Mouse (Mus musculus) heart, embryonic 12.5 days (tissue): Measurements from ENCODE around the gene Upk3a. TPM values are rescaled to one million over a fixed set of nuclear protein-coding genes. Genes with fewer than 3 reads are reported as not detected.
A peak's percentile ranks its signal among the peaks of the same experiment; 100 is the strongest.
"Not testable (repeated sequence)": the region's sequence is repeated elsewhere in the genome, so short reads cannot be mapped to it uniquely, and the experiment has no call there.

Source experiments
- ATAC-seq: fragments of 200-750 bp; cut with Nextera tagmentation; 2 replicates; pipeline ENCODE4 v1.8.0; 2017; ENCODE audit warnings: moderate TSS enrichment, moderate library complexity; ENCODE audit not compliant: insufficient number of reproducible peaks, low FRiP score
- H3K27ac ChIP-seq: fragments of 300-500 bp; sonication (generic); 2 replicates; pipeline ENCODE4 v1.5.1; 2016; ENCODE audit warnings: mild to moderate bottlenecking, moderate library complexity; ENCODE audit not compliant: poor library complexity, severe bottlenecking
- H3K27me3 ChIP-seq: fragments of 300-500 bp; sonication (generic); replicated peaks from 2 replicates; pipeline ENCODE4 v1.6.1; 2016; ENCODE audit warnings: mild to moderate bottlenecking, moderate library complexity
- H3K36me3 ChIP-seq: fragments of 300-500 bp; sonication (generic); 2 replicates; pipeline ENCODE4 v1.6.1; 2016; ENCODE audit warnings: mild to moderate bottlenecking, moderate library complexity
- H3K4me1 ChIP-seq: fragments of 300-500 bp; sonication (generic); replicated peaks from 2 replicates; pipeline ENCODE4 v1.6.1; 2016; ENCODE audit warnings: mild to moderate bottlenecking
- H3K4me2 ChIP-seq: fragments of 300-500 bp; sonication (generic); 2 replicates; pipeline ENCODE4 v1.6.1; 2016; ENCODE audit warnings: mild to moderate bottlenecking, moderate library complexity
- H3K4me3 ChIP-seq: fragments of 300-500 bp; sonication (generic); 2 replicates; pipeline ENCODE4 v1.5.1; 2016; ENCODE audit warnings: mild to moderate bottlenecking
- H3K9ac ChIP-seq: fragments of 300-500 bp; sonication (generic); 2 replicates; pipeline ENCODE4 v1.6.1; 2016; ENCODE audit warnings: mild to moderate bottlenecking, moderate library complexity
- H3K9me3 ChIP-seq: fragments of 300-500 bp; sonication (generic); replicated peaks from 2 replicates; pipeline ENCODE4 v1.6.1; 2016; ENCODE audit warnings: mild to moderate bottlenecking, moderate library complexity
- WGBS: fragments of 180-500 bp; shearing (Covaris S2); methylation state at CpG from one replicate; pipeline ENCODE4 v1.1.7; 2016; 5-methylcytosine and 5-hydroxymethylcytosine counted together
- polyA plus RNA-seq: library from polyadenylated mRNA; unstranded; fragments of >200 nt; fragmentation: Nextera tagmentation; extraction: Ambion mirVana; gene quantifications from 2 replicates; pipeline ENCODE4 v1.2.1, GENCODE M21; 2016

The Upk3a gene
- polyA plus RNA-seq, 1 experiment from 2014 or later, result not detected

DNA sequence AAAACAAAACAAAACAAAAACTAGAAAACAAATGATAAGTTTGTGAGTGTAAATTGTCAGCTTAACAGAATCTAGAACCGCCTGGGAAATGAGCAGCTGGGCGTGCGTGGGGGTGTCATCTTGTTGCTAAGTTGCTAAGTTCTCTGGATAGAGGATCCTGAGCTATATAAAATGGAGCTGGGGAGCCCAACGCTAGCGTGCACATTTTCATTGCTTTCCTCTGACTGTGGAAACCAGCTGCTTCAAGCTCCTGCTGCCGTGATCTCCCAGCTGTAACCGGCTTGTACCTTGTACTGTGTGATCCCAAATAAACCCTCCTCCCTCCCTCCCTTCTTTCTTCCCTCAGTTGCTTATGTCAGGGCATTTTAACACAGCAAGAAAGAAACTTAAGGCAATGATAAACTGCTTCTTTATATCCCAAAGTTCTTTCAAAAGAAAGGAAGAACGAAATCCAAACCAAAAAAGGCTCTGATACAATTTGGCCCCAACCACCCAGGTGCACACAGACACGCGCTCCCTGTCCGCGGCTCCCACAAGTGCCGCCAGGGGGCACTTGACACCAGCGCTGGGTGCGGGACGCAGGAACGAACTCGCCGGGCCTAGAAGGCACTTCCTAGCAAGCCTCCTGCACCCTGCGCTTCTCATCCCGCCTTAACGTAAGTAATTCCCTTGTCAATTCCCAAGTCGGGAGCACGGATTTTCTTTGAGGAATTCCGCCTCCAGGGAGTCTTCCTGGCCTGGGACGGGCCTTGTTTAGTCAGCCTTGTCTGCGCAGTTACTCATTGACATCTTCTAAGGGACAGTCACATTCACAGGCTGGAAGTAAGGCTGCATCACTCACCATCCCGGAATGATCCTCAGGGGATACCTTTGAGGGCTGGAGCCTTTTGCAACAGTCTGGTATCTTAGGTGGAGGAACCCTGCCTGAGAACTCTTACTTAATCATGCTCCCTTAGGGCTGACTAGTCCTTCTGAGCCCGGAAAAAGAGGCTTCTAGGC lies 15.7 kb upstream of the Upk3a start:
- 19% methylated on average over 29 of the region's 29 CpGs for WGBS
- H3K4me2 ChIP-seq, result no peak overlapping the region

DNA sequence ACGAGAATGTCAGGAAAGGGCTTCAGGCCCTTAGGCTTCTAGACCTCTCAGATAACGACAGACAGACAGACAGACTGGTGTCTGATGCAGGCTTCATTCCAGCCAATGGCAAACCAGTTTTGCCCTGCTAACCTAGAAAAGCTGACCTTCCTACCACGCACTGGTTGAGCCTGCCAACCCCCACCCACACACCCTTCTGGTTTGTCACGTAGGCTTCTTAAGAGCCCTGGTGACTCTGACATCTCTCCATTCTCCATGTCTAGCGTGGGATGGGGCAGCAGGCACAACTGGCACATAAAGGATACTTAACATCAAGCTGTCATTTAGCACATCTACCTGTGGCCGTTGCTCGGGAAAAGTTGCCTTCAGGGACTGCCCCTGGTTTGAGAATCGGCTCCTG lies 7.3 kb upstream of the Upk3a start:
- WGBS, result 56% methylated on average over 8 of the region's 8 CpGs
- Histone ChIP-seq H3K9ac (no peak overlapping the region), H3K4me3 (no peak overlapping the region), H3K36me3 (no peaks in the 10 kb centered on the region), H3K4me1 (peaks cover 25% of the 10 kb centered on the region), H3K9me3 (no peaks in the 10 kb centered on the region), H3K27me3 (no peaks in the 10 kb centered on the region), H3K4me2 (no peak overlapping the region), H3K27ac (no peak overlapping the region)
- ATAC-seq, result no peak

More for the DNA sequence above, 15.7 kb upstream of the Upk3a start:
- Histone ChIP-seq H3K4me3 (no peak overlapping the region), H3K27ac (no peak overlapping the region), H3K36me3 (no peaks in the 10 kb centered on the region), H3K9ac (0 out of 2 replicates have a peak overlapping the region, but pooled peaks have one; percentile 20), H3K4me1 (peaks cover 7% of the 10 kb centered on the region), H3K27me3 (peaks cover 21% of the 10 kb centered on the region), H3K9me3 (no peaks in the 10 kb centered on the region)
- ATAC-seq, result peak; percentile 51; the same call in 1 of the 2 replicates

- H3K9me3 ChIP-seq, result no peaks in the 10 kb centered on the region
- no peaks in the 10 kb centered on the region for H3K36me3 ChIP-seq
- H3K27me3 ChIP-seq, result peaks cover 9% of the 10 kb centered on the region
- peak overlapping the region; percentile 29; the same call in 1 of the 2 replicates for H3K27ac ChIP-seq
- H3K4me2 ChIP-seq, result peak overlapping the region; percentile 21
- peaks cover 37% of the 10 kb centered on the region for H3K4me1 ChIP-seq
- no peak for ATAC-seq
- no peak overlapping the region for H3K9ac ChIP-seq
- H3K4me3 ChIP-seq, result no peak overlapping the region
- 29% methylated on average over 19 of the region's 19 CpGs for WGBS
Observed at GRCm38 (mm10) chr15:85011895-85012661, 4.9 kb upstream of the Upk3a start.

GRCm38 (mm10) chr15:85012662-85013054 lies 4.3 kb upstream of the Upk3a start:
- whole genome bisulfite sequencing, result 51% methylated on average over 2 of the region's 2 CpGs
- Histone ChIP-seq H3K27me3 (peaks cover 14% of the 10 kb centered on the region), H3K27ac (0 out of 2 replicates have a peak overlapping the region, but pooled peaks have one; percentile 25), H3K9me3 (no peaks in the 10 kb centered on the region), H3K4me2 (peak overlapping the region; percentile 21), H3K4me3 (no peak overlapping the region), H3K4me1 (peaks cover 39% of the 10 kb centered on the region), H3K9ac (no peak overlapping the region), H3K36me3 (no peaks in the 10 kb centered on the region)
- ATAC-seq, result no peak

DNA sequence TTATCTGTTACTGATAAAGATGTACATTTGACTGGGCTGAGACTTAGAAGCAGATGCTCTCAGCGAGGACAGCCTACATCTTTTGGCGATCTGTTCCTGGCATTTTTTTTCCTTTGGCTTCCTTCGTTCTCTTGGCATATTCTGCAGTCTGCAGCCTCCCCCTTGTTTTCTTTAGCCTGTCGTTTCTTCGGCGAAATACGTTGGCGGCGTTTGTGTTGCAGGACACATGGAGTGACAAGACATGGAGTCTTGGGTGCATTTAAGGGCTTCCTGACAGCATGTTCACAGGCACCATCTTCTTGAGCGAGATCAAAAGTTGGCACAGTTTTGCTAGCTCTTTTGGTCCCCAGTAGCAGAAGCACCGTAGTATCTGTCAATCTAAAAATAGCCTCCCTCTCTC lies 1.2 kb upstream of the Upk3a start:
- no peak for ATAC-seq
- no peaks in the 10 kb centered on the region for H3K9me3 ChIP-seq
- H3K27ac ChIP-seq, result no peak overlapping the region
- H3K36me3 ChIP-seq, result no peaks in the 10 kb centered on the region
- no peak overlapping the region for H3K9ac ChIP-seq
- peaks cover 33% of the 10 kb centered on the region for H3K4me1 ChIP-seq
- WGBS, result 57% methylated on average over 11 of the region's 11 CpGs
- H3K27me3 ChIP-seq, result peaks cover 29% of the 10 kb centered on the region
- H3K4me3 ChIP-seq, result no peak overlapping the region
- no peak overlapping the region for H3K4me2 ChIP-seq

DNA sequence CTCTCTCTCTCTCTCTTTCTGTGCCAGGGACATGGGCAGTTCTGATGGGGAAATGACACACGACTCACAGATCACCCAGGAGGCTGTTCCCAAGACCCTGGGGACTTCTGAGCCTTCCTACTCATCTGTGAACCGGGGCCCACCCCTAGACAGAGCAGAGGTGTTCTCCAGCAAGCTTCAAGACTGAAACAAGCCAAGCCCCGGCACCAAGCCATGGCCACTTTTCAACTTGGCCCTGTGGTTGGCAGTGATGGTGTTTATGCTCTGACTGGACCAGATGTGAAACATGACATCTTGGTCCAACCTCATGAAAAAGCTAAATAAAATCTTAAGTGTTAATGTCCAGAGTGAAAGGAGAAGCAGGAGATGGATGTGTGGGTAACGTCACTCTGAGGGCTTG lies 5.3 kb downstream of the Upk3a start:
- H3K36me3 ChIP-seq, result no peaks in the 10 kb centered on the region
- no peaks in the 10 kb centered on the region for H3K9me3 ChIP-seq
- H3K4me1 ChIP-seq, result peaks cover 1% of the 10 kb centered on the region; the same call in 1 of the 2 replicates
- H3K27ac ChIP-seq, result no peak overlapping the region
- H3K4me2 ChIP-seq, result no peak overlapping the region
- no peak overlapping the region for H3K9ac ChIP-seq
- no peak for ATAC-seq
- H3K4me3 ChIP-seq, result no peak overlapping the region
- H3K27me3 ChIP-seq, result peaks cover 19% of the 10 kb centered on the region
- 71% methylated on average over 4 of the region's 4 CpGs for WGBS

DNA sequence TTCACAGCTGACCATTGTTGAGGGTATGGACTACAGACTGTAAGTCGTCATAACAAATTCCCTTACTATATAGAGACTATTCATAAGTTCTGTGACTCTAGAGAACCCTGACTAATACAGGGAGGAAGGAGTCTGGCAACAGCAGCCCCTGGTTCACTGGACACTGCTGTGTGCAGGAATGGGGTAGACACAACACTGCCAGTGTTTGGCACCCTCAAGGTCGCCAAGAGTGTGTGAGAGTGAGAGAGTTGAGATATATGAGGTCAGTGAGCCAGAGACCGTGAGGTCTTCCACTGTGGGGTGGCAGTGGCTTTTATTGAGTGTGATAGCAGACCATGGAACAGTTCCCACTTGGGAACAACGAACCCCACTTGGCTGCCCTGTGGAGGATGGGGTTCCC lies 9.3 kb downstream of the Upk3a start:
- no peak overlapping the region for H3K9ac ChIP-seq
- H3K9me3 ChIP-seq, result no peaks in the 10 kb centered on the region
- no peaks in the 10 kb centered on the region for H3K36me3 ChIP-seq
- no peak overlapping the region for H3K27ac ChIP-seq
- H3K4me3 ChIP-seq, result no peak overlapping the region
- H3K4me1 ChIP-seq, result no peaks in the 10 kb centered on the region
- 68% methylated on average over 4 of the region's 4 CpGs for WGBS
- no peaks in the 10 kb centered on the region for H3K27me3 ChIP-seq
- no peak for ATAC-seq
- H3K4me2 ChIP-seq, result no peak overlapping the region

DNA sequence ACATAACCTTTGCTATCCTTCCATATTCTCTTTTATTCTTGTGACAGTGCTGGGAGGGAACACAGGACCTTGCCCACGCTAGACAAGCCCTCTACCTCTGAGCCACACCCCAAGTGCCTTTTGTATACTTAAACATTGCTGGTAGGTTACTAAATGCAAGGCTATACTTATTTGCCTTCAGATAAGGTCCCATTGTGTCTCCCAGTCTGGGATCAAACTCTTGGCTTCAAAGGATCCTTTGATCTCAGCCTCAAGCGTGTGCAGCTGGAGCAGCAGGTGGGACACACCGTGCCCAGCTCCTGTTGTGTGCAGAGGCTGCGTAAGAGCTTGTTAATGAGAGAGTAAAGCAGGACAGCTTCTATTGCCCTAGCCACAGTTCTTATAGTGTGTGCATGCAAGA lies 10.8 kb downstream of the Upk3a start:
- H3K4me2 ChIP-seq, result no peak overlapping the region
- no peak for ATAC-seq
- 66% methylated on average over 4 of the region's 4 CpGs for WGBS

GRCm38 (mm10) chr15:85028648-85029047 lies 11.7 kb downstream of the Upk3a start, which contains the start of gene Fam118a:
Gene Fam118a (plus strand): TSS chr15:85028948.
- H3K36me3 ChIP-seq, H3K4me2 ChIP-seq, H3K4me3 ChIP-seq, H3K4me1 ChIP-seq, H3K9me3 ChIP-seq, H3K27me3 ChIP-seq, ATAC-seq, H3K27ac ChIP-seq, H3K9ac ChIP-seq: not testable (repeated sequence)
- 30% methylated on average over 1 of the region's 1 CpGs for WGBS

More for the DNA sequence above, 10.8 kb downstream of the Upk3a start:
- Histone ChIP-seq H3K27me3 (no peaks in the 10 kb centered on the region), H3K4me1 (no peaks in the 10 kb centered on the region), H3K36me3 (no peaks in the 10 kb centered on the region), H3K9ac (no peak overlapping the region), H3K27ac (no peak overlapping the region), H3K4me3 (no peak overlapping the region), H3K9me3 (no peaks in the 10 kb centered on the region)

- 35% methylated on average over 1 of the region's 1 CpGs for WGBS
- H3K9ac ChIP-seq, H3K4me3 ChIP-seq, ATAC-seq, H3K4me2 ChIP-seq, H3K27ac ChIP-seq, H3K4me1 ChIP-seq, H3K36me3 ChIP-seq, H3K9me3 ChIP-seq: not testable (repeated sequence)
- peaks cover 16% of the 10 kb centered on the region; the same call in 1 of the 2 replicates for H3K27me3 ChIP-seq
Observed at GRCm38 (mm10) chr15:85030643-85031042, 13.7 kb downstream of the Upk3a start.

GRCm38 (mm10) chr15:85031866-85032265 lies 14.9 kb downstream of the Upk3a start:
- H3K4me2 ChIP-seq, result no peak overlapping the region
- ATAC-seq, result no peak
- peaks cover 17% of the 10 kb centered on the region; the same call in 1 of the 2 replicates for H3K27me3 ChIP-seq
- H3K27ac ChIP-seq, result no peak overlapping the region
- no peak overlapping the region for H3K4me3 ChIP-seq
- H3K9me3 ChIP-seq, result no peaks in the 10 kb centered on the region
- no peaks in the 10 kb centered on the region for H3K36me3 ChIP-seq
- 0 out of 2 replicates have a peak, but pooled peaks cover 6% of the 10 kb centered on the region for H3K4me1 ChIP-seq
- no peak overlapping the region for H3K9ac ChIP-seq
- 81% methylated on average over 3 of the region's 3 CpGs for WGBS
